Mouse (Mus musculus) urinary bladder, adult 18-20 months (tissue): ENCODE data around the gene Dohh.
A peak's percentile ranks its signal among the peaks of the same experiment; 100 is the strongest.

ENCODE experiments used
- DNase-seq, 2 experiments: peaks; one replicate each; pipeline ENCODE4 v3.0.0; 2022; ENCODE audit warnings: low spot score in 2 of 2, mixed read lengths in 2 of 2

Dohh gene

GRCm38 (mm10) chr10:81429605-81430061 lies 45.4 kb downstream of the Dohh start:
- peak; percentile 75 to 82 for DNase-seq

- DNase-seq = peak; percentile 64 to 72
Measured at GRCm38 (mm10) chr10:81430141-81430830, 46.1 kb downstream of the Dohh start.

- no peak for DNase-seq
Measured at GRCm38 (mm10) chr10:81430831-81431525, 46.8 kb downstream of the Dohh start.

GRCm38 (mm10) chr10:81431526-81432168 lies 47.4 kb downstream of the Dohh start:
- no peak for DNase-seq

- DNase-seq = no peak
Measured at GRCm38 (mm10) chr10:81432169-81432867, 48.1 kb downstream of the Dohh start.

- peak in 1 of 2 experiments; percentile 89 for DNase-seq
Measured at GRCm38 (mm10) chr10:81432868-81433262, 48.6 kb downstream of the Dohh start.

GRCm38 (mm10) chr10:81433541-81434289 lies 49.5 kb downstream of the Dohh start:
- peak in 1 of 2 experiments; percentile 25 for DNase-seq

GRCm38 (mm10) chr10:81434361-81435263 lies 50.4 kb downstream of the Dohh start:
- no peak for DNase-seq

- peak in 1 of 2 experiments; percentile 25 for DNase-seq
Measured at GRCm38 (mm10) chr10:81435436-81435835, 51.2 kb downstream of the Dohh start.
